Mouse (Mus musculus) liver, adult 2 months (tissue): Measurements from ENCODE around the gene Zfp658. TPM values are rescaled to one million over a fixed set of nuclear protein-coding genes. Genes with fewer than 3 reads are reported as not detected.

Source experiments
- DNase-seq: peaks from one replicate; pipeline ENCODE4 v3.0.0-alpha.2; 2011; ENCODE audit warnings: low read depth, low spot score; ENCODE audit errors: extremely low read depth
- H3K27ac ChIP-seq: fragments of 200-500 bp; replicated peaks from 2 replicates; pipeline ENCODE4 v1.5.1; 2012; ENCODE audit warnings: low read depth, mild to moderate bottlenecking, control low read depth, inconsistent platforms, low read length; ENCODE audit not compliant: insufficient read depth
- H3K27me3 ChIP-seq: fragments of 200-500 bp; 2 replicates; pipeline ENCODE4 v1.6.1; 2012; ENCODE audit warnings: mild to moderate bottlenecking, moderate library complexity, low read length, inconsistent platforms; ENCODE audit not compliant: control insufficient read depth, insufficient read depth
- H3K36me3 ChIP-seq: fragments of 200-500 bp; 2 replicates; pipeline ENCODE4 v1.6.1; 2012; ENCODE audit warnings: low read length, inconsistent platforms; ENCODE audit not compliant: control insufficient read depth, insufficient read depth
- H3K4me1 ChIP-seq: fragments of 200-500 bp; 2 replicates; pipeline ENCODE4 v1.6.1; 2011; ENCODE audit warnings: low read length; ENCODE audit not compliant: control insufficient read depth, insufficient read depth
- H3K4me3 ChIP-seq: fragments of 200-500 bp; 2 replicates; pipeline ENCODE4 v1.5.1; 2011; ENCODE audit warnings: low read depth, mild to moderate bottlenecking, control low read depth, low read length, moderate library complexity; ENCODE audit not compliant: insufficient read depth
- H3K79me2 ChIP-seq: fragments of 200-500 bp; 2 replicates; pipeline ENCODE4 v1.6.1; 2012; ENCODE audit warnings: inconsistent platforms, mild to moderate bottlenecking, low read length, moderate library complexity; ENCODE audit not compliant: control insufficient read depth, insufficient read depth
- H3K9ac ChIP-seq: fragments of 200-500 bp; 2 replicates; pipeline ENCODE4 v1.6.1; 2012; ENCODE audit warnings: low read depth, mild to moderate bottlenecking, control low read depth, inconsistent platforms, low read length
- CTCF ChIP-seq: fragments of 200-500 bp; IDR thresholded peaks from 2 replicates; pipeline ENCODE4 v1.5.1; 2011; ENCODE audit warnings: low read depth, low read length, control low read depth
- POLR2A ChIP-seq: fragments of 200-500 bp; IDR thresholded peaks from 2 replicates; pipeline ENCODE4 v1.6.1; 2011; ENCODE audit warnings: low read length, control low read depth; ENCODE audit not compliant: insufficient read depth; ENCODE audit errors: extremely low read depth
- WGBS: fragments of 180-500 bp; shearing (Covaris S2); methylation state at CpG from one replicate; pipeline ENCODE4 v1.1.7; 2018; 5-methylcytosine and 5-hydroxymethylcytosine counted together
- polyA plus RNA-seq: library from polyadenylated mRNA; depleted of rRNA; stranded (reverse); fragments of >200 nt; gene quantifications from 2 replicates; pipeline ENCODE4 v1.2.3, GENCODE M21; 2012; rRNA removed
- total RNA-seq: library from RNA; depleted of rRNA; stranded (reverse); fragments of >200 nt; gene quantifications from 2 replicates; pipeline ENCODE4 v1.2.3, GENCODE M21; 2014; rRNA removed

The Zfp658 gene
- total and polyA plus RNA-seq, 2 experiments = 0.49 to 1.2 TPM

- Histone ChIP-seq H3K4me1 (no peaks in the 10 kb centered on the region; the same call in 1 of the 2 replicates), H3K4me3 (no peak overlapping the region), H3K79me2 (no peaks in the 10 kb centered on the region), H3K27me3 (no peaks in the 10 kb centered on the region), H3K9ac (no peak overlapping the region), H3K36me3 (no peaks in the 10 kb centered on the region), H3K27ac (no peak overlapping the region)
- no peak for DNase-seq
- TF ChIP-seq POLR2A (no peak), CTCF (no peak)
- WGBS = 79% methylated on average over 7 of the region's 7 CpGs
These were observed 60.9 kb downstream of the Zfp658 start for GRCm38 (mm10) chr7:43622927-43623326.

GRCm38 (mm10) chr7:43623819-43624218 lies 61.8 kb downstream of the Zfp658 start:
- H3K4me1 ChIP-seq = no peaks in the 10 kb centered on the region; the same call in 1 of the 2 replicates
- no peaks in the 10 kb centered on the region for H3K27me3 ChIP-seq
- no peaks in the 10 kb centered on the region for H3K79me2 ChIP-seq
- H3K9ac ChIP-seq = no peak overlapping the region
- no peak for DNase-seq
- H3K4me3 ChIP-seq = no peak overlapping the region
- TF ChIP-seq CTCF (no peak), POLR2A (no peak)
- no peaks in the 10 kb centered on the region for H3K36me3 ChIP-seq
- 27% methylated on average over 10 of the region's 10 CpGs for WGBS
- no peak overlapping the region for H3K27ac ChIP-seq

Other genes starting within 250 kb of the Zfp658 start
- gene Zfp715, start 249.0 kb upstream of the Zfp658 start, total RNA-seq = 12.1 and 12.2 TPM in 2 replicates
- 1.7 and 1.8 TPM in 2 replicates for gene Zfp715, start 249.0 kb upstream of the Zfp658 start, polyA plus RNA-seq
- gene Siglecf, start 210.9 kb upstream of the Zfp658 start, total RNA-seq = 0.09 and 0.27 TPM in 2 replicates
- 0.05 and 0.10 TPM in 2 replicates for gene Siglecf, start 210.9 kb upstream of the Zfp658 start, polyA plus RNA-seq
- gene Siglecg, start 154.1 kb upstream of the Zfp658 start, total RNA-seq = 0.09 and 0.40 TPM in 2 replicates
- gene Siglecg, start 154.1 kb upstream of the Zfp658 start, polyA plus RNA-seq = 0.36 and 1.1 TPM in 2 replicates
- gene Lim2, start 134.6 kb upstream of the Zfp658 start, total RNA-seq = not detected in 2 replicates
- not detected in 2 replicates for gene Lim2, start 134.6 kb upstream of the Zfp658 start, polyA plus RNA-seq
- gene Nkg7, start 125.2 kb upstream of the Zfp658 start, total RNA-seq = 0.81 and 1.1 TPM in 2 replicates
- gene Nkg7, start 125.2 kb upstream of the Zfp658 start, polyA plus RNA-seq = 1.7 and 2.5 TPM in 2 replicates
- gene Cldnd2, start 121.5 kb upstream of the Zfp658 start, total RNA-seq = not detected in 2 replicates
- 0.17 TPM in 1 of 2 replicates, not detected in the other for gene Cldnd2, start 121.5 kb upstream of the Zfp658 start, polyA plus RNA-seq
- 473 and 572 TPM in 2 replicates for gene Etfb, start 118.2 kb upstream of the Zfp658 start, total RNA-seq
- 330 and 416 TPM in 2 replicates for gene Etfb, start 118.2 kb upstream of the Zfp658 start, polyA plus RNA-seq
- gene Gm45233, start 118.1 kb upstream of the Zfp658 start, total RNA-seq = not detected in 2 replicates
- gene Gm45233, start 118.1 kb upstream of the Zfp658 start, polyA plus RNA-seq = 0.28 TPM in 1 of 2 replicates, not detected in the other
- 0.37 and 0.47 TPM in 2 replicates for gene Vsig10l, start 99.1 kb upstream of the Zfp658 start, total RNA-seq
- 0.80 and 1.6 TPM in 2 replicates for gene Vsig10l, start 99.1 kb upstream of the Zfp658 start, polyA plus RNA-seq
- 0.13 and 0.18 TPM in 2 replicates for gene Iglon5, start 72.2 kb upstream of the Zfp658 start, total RNA-seq
- 0.62 and 0.81 TPM in 2 replicates for gene Iglon5, start 72.2 kb upstream of the Zfp658 start, polyA plus RNA-seq
- gene 4931406B18Rik, start 56.3 kb upstream of the Zfp658 start, total RNA-seq = not detected in 2 replicates
- not detected in 2 replicates for gene 4931406B18Rik, start 56.3 kb upstream of the Zfp658 start, polyA plus RNA-seq
- gene Cd33, start 17.8 kb upstream of the Zfp658 start, total RNA-seq = 0.28 and 1.3 TPM in 2 replicates
- gene Cd33, start 17.8 kb upstream of the Zfp658 start, polyA plus RNA-seq = 0.16 and 1.0 TPM in 2 replicates
- 3.5 and 3.9 TPM in 2 replicates for gene Zfp719, start 17.4 kb downstream of the Zfp658 start, total RNA-seq
- 0.59 and 1.1 TPM in 2 replicates for gene Zfp719, start 17.4 kb downstream of the Zfp658 start, polyA plus RNA-seq
- 0.09 TPM in 1 of 2 replicates, not detected in the other for gene Zfp819, start 44.9 kb downstream of the Zfp658 start, total RNA-seq
- not detected in 2 replicates for gene Zfp819, start 44.9 kb downstream of the Zfp658 start, polyA plus RNA-seq
- not detected in 2 replicates for gene Ceacam18, start 72.5 kb downstream of the Zfp658 start, total RNA-seq
- not detected in 2 replicates for gene Ceacam18, start 72.5 kb downstream of the Zfp658 start, polyA plus RNA-seq
- gene Siglece, start 97.9 kb downstream of the Zfp658 start, total RNA-seq = 2.1 and 3.0 TPM in 2 replicates
- 2.2 and 4.5 TPM in 2 replicates for gene Siglece, start 97.9 kb downstream of the Zfp658 start, polyA plus RNA-seq
- gene Ctu1, start 109.8 kb downstream of the Zfp658 start, total RNA-seq = 2.4 and 3.2 TPM in 2 replicates
- 5.1 and 5.8 TPM in 2 replicates for gene Ctu1, start 109.8 kb downstream of the Zfp658 start, polyA plus RNA-seq
- not detected in 2 replicates for gene Klk14, start 128.2 kb downstream of the Zfp658 start, total RNA-seq
- not detected in 2 replicates for gene Klk14, start 128.2 kb downstream of the Zfp658 start, polyA plus RNA-seq
- not detected in 2 replicates for gene Klk13, start 150.3 kb downstream of the Zfp658 start, total RNA-seq
- gene Klk13, start 150.3 kb downstream of the Zfp658 start, polyA plus RNA-seq = not detected in 2 replicates
- gene Klk12, start 206.6 kb downstream of the Zfp658 start, total RNA-seq = not detected in 2 replicates
- gene Klk12, start 206.6 kb downstream of the Zfp658 start, polyA plus RNA-seq = not detected in 2 replicates
- not detected in 2 replicates for gene Klk11, start 212.3 kb downstream of the Zfp658 start, total RNA-seq
- not detected in 2 replicates for gene Klk11, start 212.3 kb downstream of the Zfp658 start, polyA plus RNA-seq
- not detected in 2 replicates for gene Klk10, start 218.8 kb downstream of the Zfp658 start, total RNA-seq
- not detected in 2 replicates for gene Klk10, start 218.8 kb downstream of the Zfp658 start, polyA plus RNA-seq
- not detected in 2 replicates for gene Klk9, start 229.6 kb downstream of the Zfp658 start, total RNA-seq
- not detected in 2 replicates for gene Klk9, start 229.6 kb downstream of the Zfp658 start, polyA plus RNA-seq
- 0.65 and 1.1 TPM in 2 replicates for gene Klk8, start 235.3 kb downstream of the Zfp658 start, total RNA-seq
- 0.31 TPM in 1 of 2 replicates, not detected in the other for gene Klk8, start 235.3 kb downstream of the Zfp658 start, polyA plus RNA-seq
- not detected in 2 replicates for gene Klk7, start 249.0 kb downstream of the Zfp658 start, total RNA-seq
- gene Klk7, start 249.0 kb downstream of the Zfp658 start, polyA plus RNA-seq = not detected in 2 replicates